Mouse (Mus musculus) testis, adult 2 months (tissue): ENCODE measurements around the gene Wdr77. TPM values are rescaled to one million over a fixed set of nuclear protein-coding genes. Genes with fewer than 3 reads are reported as not detected.

Experiments used
- H3K27ac ChIP-seq: fragments of 200-500 bp; 2 replicates; pipeline ENCODE4 v1.5.1; 2012; ENCODE audit warnings: low read depth, low read length; ENCODE audit not compliant: control insufficient read depth, insufficient read depth
- H3K27me3 ChIP-seq: fragments of 200-500 bp; 2 replicates; pipeline ENCODE4 v1.6.1; 2012; ENCODE audit warnings: mild to moderate bottlenecking, low read length, moderate library complexity; ENCODE audit not compliant: control insufficient read depth, insufficient read depth
- H3K36me3 ChIP-seq: fragments of 200-500 bp; 2 replicates; pipeline ENCODE4 v1.6.1; 2012; ENCODE audit warnings: mild to moderate bottlenecking, low read length; ENCODE audit not compliant: control insufficient read depth, insufficient read depth
- H3K4me1 ChIP-seq: fragments of 200-500 bp; 2 replicates; pipeline ENCODE4 v1.6.1; 2012; ENCODE audit warnings: low read length; ENCODE audit not compliant: control insufficient read depth, insufficient read depth
- H3K4me3 ChIP-seq: fragments of 200-500 bp; 2 replicates; pipeline ENCODE4 v1.5.1; 2012; ENCODE audit warnings: low read depth, mild to moderate bottlenecking, low read length, moderate library complexity, mixed read lengths; ENCODE audit not compliant: control insufficient read depth
- CTCF ChIP-seq: fragments of 200-500 bp; IDR thresholded peaks from 2 replicates; pipeline ENCODE4 v1.5.1; 2012; ENCODE audit warnings: low read depth, mild to moderate bottlenecking, inconsistent platforms, low read length, moderate library complexity; ENCODE audit not compliant: control insufficient read depth, insufficient read depth, insufficient replicate concordance
- POLR2A ChIP-seq: fragments of 200-500 bp; IDR thresholded peaks from 2 replicates; pipeline ENCODE4 v1.6.1; 2012; ENCODE audit warnings: low read depth, mild to moderate bottlenecking, inconsistent platforms, low read length, moderate library complexity; ENCODE audit not compliant: control insufficient read depth
- polyA plus RNA-seq: library from polyadenylated mRNA; depleted of rRNA; stranded (reverse); fragments of >200 nt; gene quantifications from 2 replicates; pipeline ENCODE4 v1.2.3, GENCODE M21; 2012

Wdr77 gene
- polyA plus RNA-seq, 1 experiment = 55.8 TPM

DNA sequence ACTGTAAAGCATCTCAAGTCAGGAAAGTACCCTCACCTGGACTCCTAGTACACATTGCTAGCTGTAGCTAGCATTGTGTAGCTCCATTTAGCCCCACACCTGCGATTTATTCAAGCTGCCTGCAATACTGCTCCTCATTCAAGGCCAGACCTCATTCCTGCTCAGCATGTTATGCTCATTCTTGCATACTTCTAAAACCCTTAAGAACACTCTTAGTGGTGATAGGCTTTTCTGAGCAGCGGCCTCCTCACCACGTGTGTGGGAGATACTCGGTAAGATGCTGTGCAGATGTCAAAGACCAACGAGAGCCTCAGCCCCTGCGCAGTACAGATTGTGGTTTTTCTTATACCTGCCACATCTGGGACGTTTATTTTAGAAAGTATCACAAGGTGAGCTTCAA is 29.3 kb upstream of the Wdr77 start:
- Histone ChIP-seq H3K27ac (no peak overlapping the region), H3K4me3 (no peak overlapping the region), H3K36me3 (no peaks in the 10 kb centered on the region), H3K27me3 (no peaks in the 10 kb centered on the region), H3K4me1 (no peaks in the 10 kb centered on the region)
- TF ChIP-seq POLR2A (no peak), CTCF (no peak)

DNA sequence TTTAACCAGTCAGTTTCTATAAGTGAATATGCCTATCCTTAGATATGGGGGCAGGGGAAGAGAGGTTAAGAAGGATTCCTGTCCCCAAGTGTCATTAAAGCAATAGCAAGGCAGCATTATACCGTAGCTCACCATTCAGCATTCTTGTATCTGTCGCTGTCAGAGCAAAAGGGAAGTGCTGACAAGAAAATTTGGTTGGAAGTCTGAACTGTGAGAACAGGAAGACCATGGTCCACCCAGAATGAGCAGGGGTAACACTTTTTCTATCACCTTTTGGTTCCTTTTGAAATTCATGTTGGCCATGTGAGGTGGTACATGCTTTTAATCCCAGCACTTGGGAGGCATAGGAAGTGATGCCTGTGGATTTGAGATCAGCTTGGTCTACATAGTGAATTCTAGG is 28.1 kb upstream of the Wdr77 start:
- Histone ChIP-seq H3K27me3 (no peaks in the 10 kb centered on the region), H3K4me3 (no peak overlapping the region), H3K27ac (no peak overlapping the region), H3K36me3 (no peaks in the 10 kb centered on the region), H3K4me1 (no peaks in the 10 kb centered on the region)
- no peak for TF ChIP-seq POLR2A
- no peak for TF ChIP-seq CTCF

DNA sequence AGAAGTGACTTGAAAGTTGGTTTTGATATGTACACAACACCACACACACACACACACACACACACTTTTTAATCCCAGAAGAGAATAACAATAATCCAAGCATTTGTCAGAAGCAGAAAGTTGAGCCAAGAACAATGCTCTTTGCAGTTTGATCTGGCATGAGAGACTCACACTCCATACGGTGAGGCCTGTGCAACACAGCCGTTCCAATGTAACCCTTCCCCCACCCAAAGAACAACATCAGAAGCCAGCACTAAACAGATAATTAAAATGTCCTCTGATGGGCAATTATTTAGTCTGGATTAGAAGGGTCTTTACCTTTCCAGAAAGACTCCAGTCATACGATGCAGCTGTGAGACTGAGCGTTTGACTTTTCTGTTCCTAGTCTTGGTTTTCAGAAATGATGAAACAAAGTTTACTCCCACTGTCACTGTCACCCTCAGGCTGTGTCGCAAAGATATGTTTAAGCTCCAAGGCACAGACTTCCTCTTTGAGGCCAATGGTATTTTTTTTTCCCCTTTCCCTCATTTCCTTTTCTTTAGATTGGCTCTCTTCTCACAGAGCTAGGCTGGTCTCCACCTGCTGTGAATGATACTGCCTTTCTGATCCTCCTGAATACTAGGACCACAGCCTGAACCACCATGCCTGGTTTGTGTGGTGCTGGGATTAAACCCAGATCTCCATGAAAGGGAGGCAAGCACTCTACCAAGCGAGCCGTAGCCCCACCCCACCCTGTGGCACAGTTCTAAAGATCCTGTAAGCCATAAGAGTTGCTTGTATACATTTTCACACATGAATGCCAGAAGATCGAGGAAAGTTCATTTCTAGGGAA is 26.7 kb upstream of the Wdr77 start, which contains the start of gene I830077J02Rik:
Gene I830077J02Rik, minus strand, starts transcription at position 425 of the 832 bp plus-strand sequence.
- Histone ChIP-seq H3K4me3 (no peak within 1 kb of the TSS), H3K4me1 (no peaks in the 10 kb centered on the region), H3K36me3 (no peaks in the 10 kb centered on the region), H3K27ac (no peak within 1 kb of the TSS), H3K27me3 (no peaks in the 10 kb centered on the region)
- TF ChIP-seq POLR2A (no peak), CTCF (no peak)

DNA sequence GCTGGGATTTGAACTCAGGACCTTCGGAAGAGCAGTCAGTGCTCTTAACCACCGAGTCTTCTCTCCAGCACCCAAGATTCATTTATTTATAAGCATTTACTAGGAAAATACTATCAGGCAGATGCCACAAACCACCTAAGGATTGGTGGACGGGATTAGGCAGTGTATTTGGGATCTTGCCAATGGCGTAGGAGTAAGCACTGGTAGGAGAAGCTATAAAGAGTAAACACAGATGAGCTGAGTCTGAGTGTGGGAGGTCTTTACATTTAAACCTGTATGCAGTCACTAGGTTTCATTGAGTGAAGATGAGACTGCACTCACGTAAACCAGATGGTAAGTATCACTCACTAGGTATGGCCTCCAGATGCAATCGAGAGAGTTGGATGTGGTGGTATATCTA is 25.2 kb upstream of the Wdr77 start:
- Histone ChIP-seq H3K36me3 (no peaks in the 10 kb centered on the region), H3K4me1 (no peaks in the 10 kb centered on the region), H3K27me3 (no peaks in the 10 kb centered on the region), H3K27ac (no peak overlapping the region), H3K4me3 (no peak overlapping the region)
- TF ChIP-seq POLR2A = no peak
- TF ChIP-seq CTCF = no peak

DNA sequence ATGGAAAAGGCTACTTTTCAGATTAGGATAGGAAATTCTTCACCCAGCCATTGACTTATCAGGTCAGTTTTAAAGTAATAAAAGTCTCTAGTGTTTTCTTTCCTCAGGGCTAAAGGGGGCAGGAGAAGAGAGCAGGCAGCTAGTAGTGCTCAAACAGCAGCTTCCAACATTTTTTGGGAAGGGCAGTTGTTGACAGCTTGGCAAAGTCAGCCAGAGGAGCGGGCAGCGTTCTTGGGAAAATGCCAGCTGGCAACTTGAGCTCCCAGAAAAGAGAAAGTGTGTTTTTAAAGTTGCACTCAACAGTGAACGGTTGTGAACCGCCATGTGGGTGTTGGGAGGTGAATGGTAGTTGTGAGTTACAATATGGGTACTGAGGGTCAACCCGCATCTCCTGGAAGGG is 24.1 kb upstream of the Wdr77 start:
- TF ChIP-seq POLR2A (no peak), CTCF (no peak)
- Histone ChIP-seq H3K4me1 (no peaks in the 10 kb centered on the region), H3K4me3 (no peak overlapping the region), H3K27me3 (no peaks in the 10 kb centered on the region), H3K27ac (no peak overlapping the region), H3K36me3 (no peaks in the 10 kb centered on the region)

DNA sequence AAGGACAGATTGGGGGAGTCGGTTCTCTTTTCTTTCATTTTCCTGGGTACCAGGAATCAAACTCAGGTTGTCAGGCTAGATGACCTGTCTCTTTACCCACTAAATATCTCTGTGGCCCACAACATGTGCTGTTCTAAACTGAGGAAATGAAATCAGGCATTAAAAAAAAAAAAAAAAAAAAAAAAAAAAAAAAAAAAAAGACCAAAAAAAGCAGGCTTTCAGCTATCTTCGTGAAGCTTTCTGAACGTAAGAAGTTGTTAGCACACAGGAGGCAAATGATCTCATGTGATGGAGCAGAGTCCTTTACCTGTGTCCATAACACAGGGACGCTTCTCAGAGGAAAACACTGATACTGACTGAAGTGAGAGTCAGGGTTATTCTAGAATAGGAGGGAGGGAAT is 23.1 kb upstream of the Wdr77 start:
- Histone ChIP-seq H3K27me3 (no peaks in the 10 kb centered on the region), H3K4me3 (no peak overlapping the region), H3K27ac (no peak overlapping the region), H3K4me1 (no peaks in the 10 kb centered on the region), H3K36me3 (no peaks in the 10 kb centered on the region)
- TF ChIP-seq CTCF (no peak), POLR2A (no peak)

DNA sequence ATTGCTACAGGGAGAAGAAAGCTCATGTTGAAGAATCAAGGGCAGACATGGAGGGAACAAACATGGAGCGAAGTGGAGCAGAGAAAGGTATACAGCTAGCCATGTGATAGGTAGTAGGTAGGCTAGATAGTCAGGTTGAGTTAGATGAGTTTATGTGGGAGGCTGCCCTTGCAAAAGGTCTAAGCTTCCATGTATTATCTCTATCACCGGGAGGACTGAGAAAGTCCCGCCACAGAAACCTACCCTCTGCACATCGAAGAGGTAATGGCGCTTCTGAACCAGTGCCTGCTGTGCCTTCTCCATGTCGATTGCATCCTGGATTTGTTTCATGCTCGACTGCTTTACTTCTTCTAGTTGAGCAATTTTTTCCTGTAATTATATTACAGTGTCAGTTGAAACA is 7.8 kb upstream of the Wdr77 start:
- Histone ChIP-seq H3K36me3 (0 out of 2 replicates have a peak, but pooled peaks cover 2% of the 10 kb centered on the region), H3K4me1 (no peaks in the 10 kb centered on the region), H3K27me3 (no peaks in the 10 kb centered on the region), H3K4me3 (no peak overlapping the region), H3K27ac (no peak overlapping the region)
- TF ChIP-seq CTCF (no peak), POLR2A (no peak)
